Mouse (Mus musculus): ENCODE measurements around the gene Ctsw. TPM values are rescaled to one million over a fixed set of nuclear protein-coding genes. Genes with fewer than 3 reads are reported as not detected.
"Not testable (repeated sequence)": the region's sequence is repeated elsewhere in the genome, so short reads cannot be mapped to it uniquely, and the experiment has no call there.

Gene Ctsw
- polyA plus RNA-seq, 1 experiment from 2014 or later: 3.3 TPM

DNA sequence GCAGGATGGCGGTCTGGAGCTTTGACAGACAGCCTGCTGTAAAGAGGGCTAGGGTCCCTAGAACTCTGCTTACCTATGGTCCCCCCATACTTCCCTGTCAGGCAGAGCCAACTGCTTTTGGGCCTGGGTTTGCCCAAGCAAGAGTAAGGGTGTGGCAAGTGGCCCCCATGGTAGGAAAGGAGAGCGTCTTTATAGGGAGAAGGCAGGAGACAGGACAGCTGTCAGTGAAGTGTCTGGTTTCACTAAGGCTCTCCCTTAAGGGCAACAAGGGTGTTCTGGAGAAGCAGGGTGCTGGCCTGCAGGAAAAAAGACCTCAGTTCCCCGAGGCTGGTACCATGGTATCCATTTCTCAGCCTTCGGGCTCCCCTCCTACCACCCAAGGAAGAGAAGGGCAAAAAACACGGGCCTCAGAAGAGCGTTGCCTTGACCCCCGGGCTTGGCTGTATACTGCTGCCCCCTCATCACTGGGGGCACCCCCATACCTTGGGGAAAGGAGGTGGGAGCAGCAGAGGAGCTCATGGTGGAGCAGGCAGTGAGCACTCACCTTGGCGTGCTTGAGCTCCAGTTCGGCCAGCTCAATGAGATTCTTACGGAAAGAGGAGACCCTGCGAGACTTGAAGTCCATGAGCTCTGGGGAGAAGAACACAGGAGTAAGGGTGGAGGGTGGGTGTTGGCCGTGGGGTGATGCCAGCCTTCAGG, 27.2 kb upstream of the Ctsw start:
- no peak overlapping the region for H3K4me3 ChIP-seq

DNA sequence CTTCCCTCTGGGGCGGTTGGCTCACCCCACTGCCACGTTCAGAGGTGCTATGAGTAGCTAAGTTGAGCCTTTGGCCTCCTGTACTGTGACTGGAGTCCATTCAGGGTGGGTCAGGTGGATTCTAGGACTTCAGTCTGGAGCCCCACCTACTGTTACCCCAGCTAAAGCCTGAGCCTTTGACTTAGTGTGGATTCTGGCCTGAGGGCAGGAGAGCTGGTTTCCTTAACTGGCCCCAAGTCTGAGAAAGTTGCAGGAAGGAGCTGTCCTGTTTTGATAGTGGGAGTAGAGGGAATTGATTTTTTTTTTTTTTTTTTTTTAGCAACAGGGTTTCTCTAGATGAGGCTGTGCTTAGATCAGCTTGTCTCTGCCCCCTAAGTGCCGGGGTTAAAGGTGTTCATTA, 26.0 kb upstream of the Ctsw start:
- H3K27ac ChIP-seq: no peak overlapping the region
- H3K9me3 ChIP-seq: no peaks in the 10 kb centered on the region
- no peak for ATAC-seq (ENCODE audit: low FRiP score, low read depth)
- WGBS: 96% methylated on average over 3 of the region's 3 CpGs
- peaks cover 13% of the 10 kb centered on the region for H3K4me1 ChIP-seq
- H3K4me2 ChIP-seq (replicated peaks): no peak overlapping the region
- H3K4me3 ChIP-seq: no peak overlapping the region
- no peaks in the 10 kb centered on the region for H3K27me3 ChIP-seq (replicated peaks)
- H3K36me3 ChIP-seq: peaks cover 61% of the 10 kb centered on the region
- no peak overlapping the region for H3K9ac ChIP-seq

More for the DNA sequence above, 27.2 kb upstream of the Ctsw start:
- Histone ChIP-seq H3K9me3 (no peaks in the 10 kb centered on the region), H3K4me1 (peaks cover 13% of the 10 kb centered on the region), H3K27me3 (replicated peaks) (no peaks in the 10 kb centered on the region), H3K9ac (no peak overlapping the region), H3K27ac (no peak overlapping the region), H3K4me2 (replicated peaks) (no peak overlapping the region), H3K36me3 (peaks cover 61% of the 10 kb centered on the region)
- no peak for ATAC-seq (ENCODE audit: low FRiP score, low read depth)
- WGBS: 83% methylated on average over 12 of the region's 12 CpGs

DNA sequence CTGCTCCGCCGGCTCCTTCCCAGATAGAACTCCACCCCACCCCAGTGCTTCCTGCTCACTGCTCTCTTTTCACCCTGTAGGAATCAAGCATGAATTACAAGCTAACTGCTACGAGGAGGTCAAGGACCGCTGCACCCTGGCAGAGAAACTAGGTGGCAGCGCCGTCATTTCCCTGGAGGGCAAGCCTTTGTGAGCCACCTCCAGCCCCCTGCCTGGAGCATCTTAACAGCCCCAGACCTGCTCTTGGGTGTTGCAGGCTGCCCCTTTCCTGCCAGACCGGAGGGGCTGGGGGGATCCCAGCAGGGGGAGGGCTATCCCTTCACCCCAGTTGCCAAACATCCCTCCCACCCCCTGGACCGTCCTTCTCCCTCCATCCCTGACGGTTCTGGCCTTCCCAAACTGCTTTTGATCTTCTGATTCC, 25.0 kb upstream of the Ctsw start:
- 61% methylated on average over 9 of the region's 9 CpGs for WGBS
- not testable (repeated sequence) for H3K27me3 ChIP-seq (replicated peaks); H3K9me3 ChIP-seq; H3K27ac ChIP-seq; H3K4me3 ChIP-seq; ATAC-seq (ENCODE audit: low FRiP score, low read depth); H3K4me2 ChIP-seq (replicated peaks); H3K9ac ChIP-seq
- Histone ChIP-seq H3K4me1 (peaks cover 13% of the 10 kb centered on the region), H3K36me3 (peaks cover 60% of the 10 kb centered on the region)

DNA sequence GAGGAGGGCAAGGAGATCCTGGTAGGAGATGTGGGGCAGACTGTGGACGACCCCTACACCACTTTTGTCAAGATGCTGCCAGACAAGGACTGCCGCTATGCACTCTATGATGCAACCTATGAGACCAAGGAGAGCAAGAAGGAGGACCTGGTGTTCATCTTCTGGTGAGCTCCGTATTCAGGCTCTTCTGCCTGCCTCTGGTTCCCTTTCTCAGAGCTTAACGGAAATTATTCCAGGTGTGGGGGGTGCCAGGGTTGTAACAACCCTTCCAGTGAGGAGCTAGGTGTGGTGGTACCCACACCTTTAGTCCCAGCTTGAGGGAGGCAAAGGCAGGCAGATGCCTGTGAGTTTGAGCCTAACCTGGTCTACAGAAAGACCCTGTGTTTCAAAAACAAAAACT, 24.3 kb upstream of the Ctsw start:
- Histone ChIP-seq H3K4me1 (peaks cover 16% of the 10 kb centered on the region), H3K36me3 (peaks cover 53% of the 10 kb centered on the region), H3K27me3 (replicated peaks) (no peaks in the 10 kb centered on the region), H3K27ac (no peak overlapping the region), H3K4me3 (peak overlapping the region; percentile 3; the same call in 1 of the 2 replicates), H3K9me3 (no peaks in the 10 kb centered on the region), H3K4me2 (replicated peaks) (peak overlapping the region; percentile 82), H3K9ac (no peak overlapping the region)
- no peak for ATAC-seq (ENCODE audit: low FRiP score, low read depth)
- 90% methylated on average over 4 of the region's 4 CpGs for WGBS

DNA sequence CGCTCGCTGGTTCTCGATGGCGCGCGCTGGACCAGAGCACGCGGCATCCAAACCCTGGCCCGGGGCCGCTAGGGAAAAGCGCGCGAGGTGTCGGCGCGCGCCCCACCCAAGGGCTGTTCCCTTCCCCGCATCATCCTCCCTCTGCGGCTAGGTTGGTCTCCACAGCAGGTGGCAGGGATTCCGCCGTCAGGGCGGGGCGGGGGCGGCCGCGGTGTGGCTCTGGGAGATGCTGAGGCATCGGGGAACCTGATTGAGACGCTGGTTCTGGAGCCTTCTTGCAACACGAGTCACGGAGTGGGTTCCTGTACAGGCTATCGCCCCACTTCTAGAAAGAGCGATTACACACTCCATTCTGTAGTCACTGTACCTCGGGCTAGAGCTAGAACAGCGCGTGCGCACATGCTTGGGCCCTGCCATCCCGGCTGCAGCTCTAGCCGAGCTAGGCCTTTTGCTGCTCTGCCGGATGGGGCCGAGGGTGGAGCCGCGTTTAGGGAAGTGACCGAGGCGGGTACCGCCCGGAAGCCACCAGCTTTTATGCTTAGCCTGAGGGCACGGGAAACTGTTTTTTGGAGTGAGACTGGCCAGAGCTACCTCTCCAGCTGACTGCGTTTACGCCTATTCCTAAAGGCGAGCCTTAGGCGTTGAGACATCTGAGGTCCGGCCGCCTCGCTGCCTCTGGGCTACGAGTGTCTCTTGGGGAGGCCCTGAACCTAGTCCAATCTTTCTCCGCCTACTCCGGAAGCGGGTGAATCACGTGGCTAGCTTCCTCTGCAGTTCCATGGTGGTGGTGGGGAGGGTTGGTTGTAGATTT, 22.8 kb upstream of the Ctsw start:
- Histone ChIP-seq H3K27me3 (replicated peaks) (no peaks in the 10 kb centered on the region), H3K36me3 (peaks cover 41% of the 10 kb centered on the region), H3K9me3 (no peaks in the 10 kb centered on the region), H3K9ac (peak overlapping the region; percentile 91), H3K4me2 (replicated peaks) (peak overlapping the region; percentile 82), H3K27ac (peak overlapping the region; percentile 99), H3K4me1 (peaks cover 26% of the 10 kb centered on the region), H3K4me3 (peak overlapping the region; percentile 93)
- under 1% methylated on average over 59 of the region's 59 CpGs for WGBS
- peak; percentile 45 for ATAC-seq (ENCODE audit: low FRiP score, low read depth)

DNA sequence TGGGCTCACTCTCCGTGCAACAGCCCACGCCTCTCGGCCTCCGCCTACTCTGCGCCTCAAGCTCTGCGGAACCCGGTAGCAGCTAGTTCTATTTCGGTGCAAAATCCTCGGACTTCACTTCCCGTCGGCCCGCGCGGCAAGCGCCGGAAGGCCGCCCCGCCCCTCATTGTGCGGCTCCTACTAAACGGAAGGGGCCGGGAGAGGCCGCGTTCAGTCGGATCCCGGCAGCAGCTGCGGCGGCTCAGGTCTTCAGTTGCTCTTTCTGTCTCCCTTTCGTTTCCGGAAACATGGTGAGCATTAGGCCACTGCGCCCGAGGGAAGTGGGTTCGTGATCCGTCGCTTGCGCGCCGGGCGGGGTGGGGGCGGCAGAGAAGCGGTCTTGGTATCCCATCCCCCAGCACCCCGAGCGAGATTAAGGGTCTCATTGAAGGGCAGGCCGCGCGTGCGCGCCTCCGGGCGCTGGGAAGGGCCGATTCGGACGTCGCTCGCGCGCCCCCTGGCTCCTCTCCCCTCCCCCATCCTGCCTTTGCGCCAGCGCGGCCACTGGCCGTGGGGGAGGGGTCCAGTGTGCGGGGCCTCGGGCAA, 22.1 kb upstream of the Ctsw start, which contains the start of gene Cfl1:
Cfl1 (plus strand) TSS at position 143 of the 585 bp plus-strand sequence.
- H3K27ac ChIP-seq: peak within 1 kb of the TSS; percentile 99
- under 1% methylated on average over 62 of the region's 62 CpGs for WGBS
- H3K27me3 ChIP-seq (replicated peaks): no peaks in the 10 kb centered on the region
- H3K9ac ChIP-seq: peak within 1 kb of the TSS; percentile 91
- H3K4me2 ChIP-seq (replicated peaks): peak within 1 kb of the TSS; percentile 82
- peaks cover 40% of the 10 kb centered on the region for H3K36me3 ChIP-seq
- peak within 1 kb of the TSS; percentile 93 for H3K4me3 ChIP-seq
- peak; percentile 67 for ATAC-seq (ENCODE audit: low FRiP score, low read depth)
- no peaks in the 10 kb centered on the region for H3K9me3 ChIP-seq
- H3K4me1 ChIP-seq: peaks cover 26% of the 10 kb centered on the region

DNA sequence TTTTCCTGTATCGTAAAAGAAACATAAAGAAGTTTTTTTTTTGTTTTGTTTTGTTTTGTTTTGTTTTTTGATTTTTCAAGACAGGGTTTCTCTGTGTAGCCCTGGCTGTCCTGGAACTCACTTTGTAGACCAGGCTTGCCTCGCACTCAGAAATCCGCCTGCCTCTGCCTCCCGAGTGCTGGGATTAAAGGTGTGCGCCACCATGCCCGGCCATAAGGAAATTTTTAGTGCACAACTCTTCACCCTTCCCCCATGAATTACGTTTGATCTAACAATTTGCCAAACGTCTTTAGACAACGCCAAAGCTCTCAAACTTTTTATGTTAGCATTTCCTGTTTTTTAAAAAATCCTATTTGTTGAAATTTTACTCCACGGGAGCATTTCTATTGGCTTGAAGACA, 21.4 kb upstream of the Ctsw start:
- WGBS: 55% methylated on average over 10 of the region's 10 CpGs
- Histone ChIP-seq H3K4me1 (peaks cover 26% of the 10 kb centered on the region), H3K4me2 (replicated peaks) (peak overlapping the region; percentile 82), H3K36me3 (peaks cover 43% of the 10 kb centered on the region), H3K27ac (peak overlapping the region; percentile 99; the same call in 1 of the 2 replicates)
- not testable (repeated sequence) for H3K4me3 ChIP-seq; H3K9me3 ChIP-seq; H3K27me3 ChIP-seq (replicated peaks); ATAC-seq (ENCODE audit: low FRiP score, low read depth); H3K9ac ChIP-seq

DNA sequence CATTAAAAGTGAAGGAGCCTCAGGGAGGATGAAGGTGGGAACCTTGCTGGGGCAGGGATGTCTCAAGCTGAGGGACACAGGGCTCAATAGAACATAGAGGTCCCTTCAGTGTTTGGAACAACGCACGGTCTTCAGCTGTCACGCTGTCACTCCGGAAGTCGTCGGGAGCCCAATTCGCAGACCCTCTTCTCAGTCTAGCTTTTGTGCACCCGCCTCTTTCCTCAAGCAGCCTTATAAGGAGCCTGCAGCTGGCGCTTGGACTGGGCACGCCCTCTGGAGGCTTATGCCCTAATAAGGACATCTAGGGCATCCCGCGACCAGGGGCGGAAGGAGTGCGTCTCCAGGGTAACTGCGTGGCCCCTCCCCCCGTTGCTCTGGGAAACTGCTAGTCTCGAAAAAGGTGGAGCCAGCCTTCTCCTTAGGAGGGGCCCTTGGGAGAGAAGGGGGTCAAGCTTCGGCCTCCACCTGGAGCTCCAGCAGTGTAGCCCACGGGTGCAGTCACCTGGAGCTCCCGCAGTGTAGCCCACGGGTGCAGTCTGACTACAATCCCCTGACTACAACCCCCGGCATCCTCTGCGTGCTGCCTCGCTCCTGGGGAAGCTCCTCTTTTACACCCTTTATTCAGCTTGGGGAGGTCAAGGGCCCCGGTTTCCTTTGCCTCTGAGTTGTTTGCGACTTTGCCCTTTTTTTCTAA, 20.7 kb upstream of the Ctsw start:
- Histone ChIP-seq H3K4me1 (peaks cover 26% of the 10 kb centered on the region), H3K4me3 (peak overlapping the region; percentile 41), H3K36me3 (peaks cover 43% of the 10 kb centered on the region), H3K4me2 (replicated peaks) (peak overlapping the region; percentile 69), H3K27me3 (replicated peaks) (no peaks in the 10 kb centered on the region), H3K9me3 (no peaks in the 10 kb centered on the region), H3K9ac (peak overlapping the region; percentile 62), H3K27ac (peak overlapping the region; percentile 97)
- under 1% methylated on average over 26 of the region's 26 CpGs for WGBS
- ATAC-seq (ENCODE audit: low FRiP score, low read depth): peak; percentile 78

DNA sequence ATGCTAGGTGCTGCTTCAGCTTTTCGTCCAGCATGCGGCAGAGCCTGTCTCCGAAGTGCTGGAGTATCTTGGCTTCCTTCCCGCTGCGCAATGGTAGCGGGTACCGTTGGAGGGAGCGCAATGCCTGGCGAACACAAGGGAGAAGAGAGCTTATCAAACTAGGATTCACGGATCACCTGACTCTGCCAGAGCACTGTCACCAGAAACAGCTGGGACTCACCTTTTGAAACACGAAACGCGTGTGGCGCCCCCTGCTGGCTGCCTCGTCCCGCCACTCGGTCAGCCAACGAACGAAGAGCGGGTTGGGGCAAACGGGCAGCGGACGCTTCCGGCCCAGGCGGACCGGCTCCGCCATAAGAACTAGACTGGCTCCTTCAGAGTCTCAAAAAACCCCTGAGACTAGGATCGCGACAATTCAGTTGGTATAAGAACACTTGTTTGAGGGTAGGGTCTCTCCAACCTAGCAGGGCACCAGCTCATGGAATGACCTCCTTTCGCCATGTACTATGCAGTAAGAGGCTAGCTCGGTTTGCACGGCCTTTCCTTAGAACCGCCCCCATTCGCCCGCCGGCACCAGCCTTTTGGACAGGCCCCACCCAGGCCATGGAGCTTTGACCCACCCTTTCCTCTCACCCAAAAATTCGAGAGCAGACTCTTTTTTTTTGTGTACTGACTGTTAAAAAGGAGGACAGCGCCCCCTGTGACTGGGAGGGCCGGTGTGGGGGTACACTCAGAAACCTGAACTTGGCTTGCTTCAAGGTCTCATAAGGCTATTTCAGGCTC, 19.7 kb upstream of the Ctsw start, which contains the start of gene Mus81:
Mus81 (minus strand) TSS at position 635 of the 783 bp plus-strand sequence.
- Histone ChIP-seq H3K36me3 (peaks cover 43% of the 10 kb centered on the region), H3K9me3 (no peaks in the 10 kb centered on the region), H3K27ac (peak within 1 kb of the TSS; percentile 97), H3K4me2 (replicated peaks) (peak within 1 kb of the TSS; percentile 69), H3K4me3 (peak within 1 kb of the TSS; percentile 41), H3K4me1 (peaks cover 25% of the 10 kb centered on the region), H3K9ac (peak within 1 kb of the TSS; percentile 62), H3K27me3 (replicated peaks) (no peaks in the 10 kb centered on the region)
- WGBS: 1% methylated on average over 39 of the region's 39 CpGs
- ATAC-seq (ENCODE audit: low FRiP score, low read depth): peak; percentile 46

DNA sequence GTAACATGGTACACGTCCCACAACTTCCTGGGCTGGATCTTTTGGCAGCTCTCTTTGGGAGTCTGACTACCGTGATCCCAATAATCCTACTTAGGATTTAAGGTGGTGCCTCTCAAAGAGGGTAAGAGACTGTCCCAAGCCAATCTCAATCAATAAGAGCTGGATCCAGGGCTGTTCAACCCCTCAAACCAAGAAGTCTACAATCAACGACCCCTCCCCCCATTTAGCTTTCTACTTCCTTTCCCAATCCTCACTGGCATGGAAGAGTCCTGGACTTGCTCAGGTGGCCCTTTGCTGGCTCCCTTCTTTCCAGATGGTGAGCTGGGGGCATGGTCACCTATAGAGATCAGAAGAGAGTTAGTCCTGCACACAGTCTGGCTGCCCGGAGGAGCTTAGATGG, 18.5 kb upstream of the Ctsw start:
- Histone ChIP-seq H3K9ac (0 out of 2 replicates have a peak overlapping the region, but pooled peaks have one; percentile 21), H3K4me2 (replicated peaks) (peak overlapping the region; percentile 69), H3K27me3 (replicated peaks) (no peaks in the 10 kb centered on the region), H3K27ac (no peak overlapping the region), H3K4me1 (peaks cover 13% of the 10 kb centered on the region), H3K36me3 (peaks cover 43% of the 10 kb centered on the region), H3K9me3 (no peaks in the 10 kb centered on the region), H3K4me3 (no peak overlapping the region)
- ATAC-seq (ENCODE audit: low FRiP score, low read depth): no peak
- 88% methylated on average over 4 of the region's 4 CpGs for WGBS

DNA sequence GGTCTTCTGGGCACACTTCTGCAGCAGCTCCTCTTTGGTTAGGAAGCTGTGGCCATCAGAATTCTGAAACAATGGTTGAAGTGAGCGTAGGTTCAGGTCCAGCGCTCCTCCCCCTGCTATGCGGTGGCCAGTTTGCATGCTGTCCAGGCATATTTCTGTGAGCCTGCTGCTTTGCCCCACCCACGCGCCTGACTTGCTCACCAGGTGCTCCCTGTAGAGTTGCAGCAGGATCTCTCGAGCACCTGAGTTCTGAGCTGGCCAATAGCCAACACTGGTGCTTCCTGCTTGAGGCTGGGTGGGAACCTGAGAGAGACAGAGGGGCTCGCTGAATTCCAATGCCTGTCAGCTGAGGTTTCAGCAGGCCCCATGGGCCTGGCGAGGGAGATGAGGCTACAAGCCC, 18.0 kb upstream of the Ctsw start:
- Histone ChIP-seq H3K36me3 (peaks cover 48% of the 10 kb centered on the region), H3K27ac (no peak overlapping the region), H3K9me3 (no peaks in the 10 kb centered on the region), H3K9ac (0 out of 2 replicates have a peak overlapping the region, but pooled peaks have one; percentile 21), H3K4me3 (no peak overlapping the region), H3K27me3 (replicated peaks) (no peaks in the 10 kb centered on the region), H3K4me1 (peaks cover 12% of the 10 kb centered on the region), H3K4me2 (replicated peaks) (no peak overlapping the region; the same call in 1 of the 2 replicates)
- WGBS: 93% methylated on average over 8 of the region's 8 CpGs
- no peak for ATAC-seq (ENCODE audit: low FRiP score, low read depth)
